Mouse (Mus musculus) layer of hippocampus, postnatal 10 days (tissue): ENCODE data around the gene Als2. TPM values are rescaled to one million over a fixed set of nuclear protein-coding genes. Genes with fewer than 3 reads are reported as not detected.

Source experiments
- DNase-seq, 2 experiments: peaks; one replicate each; pipeline ENCODE4 v3.0.0; 2021; ENCODE audit warnings: low spot score in 2 of 2
- long read RNA-seq: library from polyadenylated mRNA; stranded (forward); transcript quantifications from one replicate; pipeline ENCODE4 v2.0.0, GENCODE M21; 2023
- total RNA-seq, 2 experiments: library from RNA; stranded (reverse); gene quantifications; 2 replicates each; pipeline ENCODE4 v1.2.3; 2021

Gene Als2
- 10 to 100 TPM; 43.2 to 45.5 TPM for total RNA-seq
- long read RNA-seq, full-length matches to known transcripts = 6 of 56 reads
- long read RNA-seq, partial matches to known transcripts = 8 of 56 reads
- long read RNA-seq, other reads (novel, unspliced or antisense) = 42 of 56 reads

- peak; percentile 99 for DNase-seq
Observed at GRCm38 (mm10) chr1:59236856-59237441, at the start of gene Als2. Gene Als2, minus strand, starts transcription at chr1:59237231.

DNA sequence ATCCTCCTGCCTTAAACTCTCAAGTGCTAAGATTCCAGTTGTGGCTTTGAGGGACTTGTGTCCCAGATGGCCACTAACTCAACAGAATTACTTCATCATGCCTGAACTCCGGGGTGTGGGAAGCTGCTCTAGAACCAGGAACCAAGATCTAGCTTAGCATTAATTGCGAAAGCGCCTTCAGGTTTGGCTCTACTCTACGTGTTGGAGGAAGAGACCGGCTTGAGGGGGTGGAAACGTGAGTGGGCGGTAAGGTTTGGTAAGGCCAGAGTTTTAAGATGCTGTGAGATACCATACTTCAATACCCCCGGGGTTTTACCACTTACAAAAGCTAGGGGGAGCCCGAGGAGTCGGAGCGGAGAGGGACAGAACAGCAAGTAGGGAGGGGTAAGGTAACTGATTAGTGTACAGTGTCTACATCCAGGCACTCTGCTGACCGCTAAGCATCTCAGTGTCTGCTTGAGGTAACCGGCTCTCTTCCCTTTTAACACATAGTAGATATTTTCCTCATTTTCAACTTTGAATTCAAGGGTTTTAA is 49.4 kb upstream of the Als2 start:
- no peak for DNase-seq

DNA sequence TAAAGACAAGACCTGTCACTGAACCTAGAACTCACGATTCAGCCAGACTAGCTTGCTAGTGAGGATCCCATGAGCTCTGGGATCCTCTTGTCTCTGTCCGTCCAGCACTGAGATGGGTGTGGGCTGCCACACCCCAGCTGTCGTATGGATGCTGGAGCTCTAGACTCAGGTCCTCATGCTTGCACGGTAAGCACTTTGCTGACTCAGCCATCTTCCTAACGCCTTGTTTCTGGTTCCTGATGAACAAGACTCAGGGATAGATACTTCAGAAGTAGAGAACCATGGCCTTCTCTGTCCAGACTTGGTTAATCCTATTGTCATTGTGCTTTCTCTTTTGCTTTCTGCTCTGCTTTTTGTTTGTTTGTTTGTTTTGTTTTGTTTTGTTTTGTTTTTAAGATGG is 48.8 kb upstream of the Als2 start:
- DNase-seq = no peak

DNA sequence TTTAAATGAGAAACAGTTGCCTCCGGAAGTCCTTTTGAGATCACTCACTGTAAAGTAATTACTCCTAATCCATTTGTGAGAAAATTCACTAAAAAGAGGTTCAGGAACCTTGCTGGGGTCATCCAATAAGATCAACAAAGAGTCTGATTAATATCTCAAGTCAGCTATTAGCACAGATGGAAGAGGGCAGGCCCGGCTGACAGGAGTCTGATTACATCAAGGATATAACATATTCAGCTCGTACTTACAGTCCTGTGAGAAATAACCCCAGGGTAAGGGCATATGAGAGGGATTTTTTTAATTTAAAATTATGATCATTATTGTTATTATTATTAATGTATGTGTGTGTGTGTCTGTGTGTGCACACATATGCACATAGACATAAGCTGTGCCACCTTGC is 35.2 kb upstream of the Als2 start:
- DNase-seq = no peak

- DNase-seq = no peak
Observed at GRCm38 (mm10) chr1:59269951-59270689, 33.1 kb upstream of the Als2 start.

GRCm38 (mm10) chr1:59269466-59269865 is 32.4 kb upstream of the Als2 start:
- DNase-seq = no peak

- no peak for DNase-seq
Observed at GRCm38 (mm10) chr1:59268931-59269330, 31.9 kb upstream of the Als2 start.

DNA sequence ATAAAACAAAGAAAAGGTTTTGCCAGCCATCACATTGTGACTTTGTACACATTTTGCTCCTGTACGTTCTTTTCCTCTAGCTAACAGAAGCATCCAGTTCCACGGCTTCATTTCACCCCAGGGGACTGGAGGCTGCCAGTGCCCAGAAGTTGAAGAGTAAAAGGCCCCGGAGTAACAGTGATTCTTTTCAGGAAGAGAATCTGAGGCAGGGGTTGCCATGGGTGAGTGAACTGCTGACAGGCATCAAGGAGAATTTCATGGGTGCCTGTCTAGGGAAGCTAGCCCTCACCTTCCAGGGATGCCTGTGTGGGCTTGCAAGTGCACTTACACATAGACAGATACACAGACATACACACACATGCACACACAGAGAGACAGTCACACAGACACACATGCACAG is 20.7 kb upstream of the Als2 start:
- no peak for DNase-seq

GRCm38 (mm10) chr1:59256751-59257231 is 19.8 kb upstream of the Als2 start, which contains the start of gene Cdk15:
Gene Cdk15, plus strand, starts transcription at chr1:59256906.
- DNase-seq = no peak

- DNase-seq = peak in 1 of 2 experiments; percentile 35
Observed at GRCm38 (mm10) chr1:59253301-59253909, 16.4 kb upstream of the Als2 start.

DNA sequence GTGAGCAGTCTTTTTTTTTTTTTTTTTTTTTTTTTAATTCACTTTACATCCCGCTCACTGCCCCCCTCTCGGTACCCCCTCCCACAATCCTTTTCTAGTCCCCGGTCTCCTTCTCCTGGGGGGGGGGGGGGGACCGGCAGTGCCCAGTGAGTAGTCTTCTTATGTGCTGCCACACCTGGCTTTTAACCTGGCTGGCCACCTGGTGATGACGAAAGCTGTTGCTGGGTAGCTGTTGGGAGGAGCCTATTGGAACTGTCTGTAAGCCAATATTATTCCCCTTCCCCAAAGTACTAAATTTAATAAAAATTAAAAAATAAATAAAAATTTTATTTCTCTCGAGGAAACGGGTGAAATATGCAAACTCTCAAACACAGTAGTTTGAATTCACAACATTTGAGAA is 15.7 kb upstream of the Als2 start:
- no peak for DNase-seq

DNA sequence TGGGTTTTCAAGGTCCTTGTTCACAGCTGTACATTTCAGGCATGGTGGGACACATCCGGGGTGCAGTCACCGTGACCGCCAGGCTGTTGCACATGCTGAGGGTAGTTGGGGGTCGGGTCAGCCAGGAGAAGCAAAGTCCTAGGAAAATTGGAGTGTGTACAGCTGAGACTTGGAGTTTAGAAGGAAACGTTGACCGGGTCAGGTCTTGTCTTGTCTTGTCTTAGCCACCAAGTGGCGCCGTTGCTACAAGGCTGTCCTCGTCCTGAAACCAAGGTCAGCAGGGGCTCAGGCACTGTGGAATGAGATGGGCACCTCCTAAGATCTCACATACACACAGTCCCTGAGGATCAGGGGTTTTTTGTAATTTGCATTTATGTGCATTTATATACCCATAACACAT is 10.6 kb upstream of the Als2 start:
- peak; percentile 36 to 53 for DNase-seq

DNA sequence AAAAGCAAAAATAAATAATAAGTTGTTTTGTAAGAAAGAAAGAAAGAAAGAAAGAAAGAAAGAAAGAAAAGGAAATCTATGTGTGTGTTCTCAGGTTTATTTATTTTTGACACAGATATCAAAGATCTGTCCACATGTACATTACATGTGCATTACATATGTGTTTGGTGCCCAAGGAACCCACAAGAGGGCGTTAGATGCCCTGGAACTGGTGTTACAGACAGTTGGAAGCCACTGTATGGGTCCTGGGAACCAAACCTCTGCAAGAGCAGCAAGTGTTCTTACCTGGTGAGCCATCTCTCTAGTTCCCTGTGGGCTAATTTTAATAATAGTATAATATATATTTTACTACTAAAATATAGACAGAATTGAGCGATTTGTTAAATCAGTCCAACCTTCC is 6.7 kb upstream of the Als2 start:
- DNase-seq = no peak

DNA sequence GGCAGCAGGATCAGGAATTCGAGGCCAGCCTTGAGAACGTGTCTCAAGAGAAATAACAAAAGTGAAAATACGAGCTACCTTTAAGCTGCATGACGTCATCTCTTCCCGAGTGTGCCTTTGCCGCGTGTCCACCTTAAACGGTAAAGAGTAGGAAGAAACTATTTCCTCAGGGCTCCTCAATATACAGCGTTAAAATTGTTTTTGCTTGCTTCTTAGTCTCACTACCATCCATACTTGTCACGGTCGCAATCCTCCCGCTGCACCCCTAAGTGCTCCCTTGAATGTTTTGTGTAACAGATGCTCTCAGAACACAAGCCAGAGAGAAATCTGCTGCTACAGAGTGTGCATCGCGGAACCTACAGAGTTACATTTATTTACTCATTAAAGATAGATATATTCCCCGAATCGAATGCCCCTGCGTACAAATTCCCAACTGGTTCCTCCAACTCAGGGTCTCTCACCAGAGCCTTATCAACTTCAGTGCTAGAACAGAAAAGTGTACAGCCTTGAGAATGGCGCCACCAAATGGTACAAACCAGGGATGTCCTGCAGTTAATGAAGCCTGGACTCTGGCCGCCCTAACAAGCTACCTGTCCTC is 682 bp upstream of the Als2 start:
- DNase-seq = peak; percentile 64 to 74

- DNase-seq = no peak
Observed at GRCm38 (mm10) chr1:59229187-59229586, 7.8 kb downstream of the Als2 start.

GRCm38 (mm10) chr1:59228552-59228951 is 8.5 kb downstream of the Als2 start:
- DNase-seq = no peak

DNA sequence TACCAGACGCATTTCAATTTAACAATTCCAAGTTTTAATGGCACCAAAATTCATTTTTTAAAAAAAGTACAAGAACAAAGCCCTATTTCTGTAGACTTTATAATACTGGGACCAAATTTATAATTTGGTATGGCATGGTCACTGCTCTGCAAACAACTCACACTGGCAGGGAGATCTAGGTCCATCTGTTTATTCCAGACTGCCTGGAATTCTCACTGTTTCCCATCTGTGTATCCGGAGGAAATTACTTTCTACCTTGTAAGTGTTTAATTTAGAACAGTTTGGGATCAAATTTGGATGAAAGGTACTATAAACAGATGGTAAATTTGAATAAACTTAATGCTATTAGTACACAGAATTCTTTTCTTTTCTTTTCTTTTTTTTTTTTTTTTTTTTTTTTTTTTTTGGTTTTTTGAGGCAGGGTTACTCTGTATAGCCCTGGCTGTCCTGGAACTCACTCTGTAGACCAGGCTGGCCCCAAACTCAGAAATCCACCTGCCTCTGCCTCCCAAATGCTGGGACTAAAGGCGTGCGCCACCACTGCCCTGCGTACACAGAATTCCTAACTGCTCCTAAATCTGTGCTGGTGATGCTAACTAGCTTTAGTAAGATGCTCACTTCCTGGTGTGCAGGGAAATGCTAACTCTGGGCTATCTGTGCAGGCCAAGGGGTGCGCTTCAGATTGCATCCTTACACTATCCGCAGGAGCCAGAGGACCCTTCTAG is 14.8 kb downstream of the Als2 start:
- DNase-seq = no peak

- no peak for DNase-seq
Observed at GRCm38 (mm10) chr1:59221591-59221990, 15.4 kb downstream of the Als2 start.

DNA sequence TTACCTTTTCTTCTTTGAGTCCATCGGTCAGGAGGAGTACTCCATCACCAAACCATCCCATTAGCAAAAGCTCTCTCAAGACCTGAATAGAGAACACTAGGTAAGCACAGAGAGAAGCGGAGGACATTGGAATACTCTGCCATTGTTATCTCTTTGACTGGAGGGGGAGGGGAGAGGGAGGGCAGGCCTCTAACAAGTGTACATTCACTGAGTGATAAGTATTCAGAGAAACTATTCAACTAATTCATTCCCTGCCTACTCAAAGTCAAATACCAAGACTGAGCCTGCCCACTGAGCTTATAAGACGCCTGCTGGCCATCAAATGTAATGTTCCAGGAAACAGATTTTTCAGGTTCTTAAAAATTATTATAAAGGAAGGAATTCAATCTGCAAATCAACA is 16.7 kb downstream of the Als2 start:
- no peak for DNase-seq

GRCm38 (mm10) chr1:59215446-59215845 is 21.6 kb downstream of the Als2 start:
- DNase-seq = peak; percentile 46 to 54

GRCm38 (mm10) chr1:59212951-59213350 is 24.1 kb downstream of the Als2 start:
- no peak for DNase-seq
